Mouse (Mus musculus) testis, adult 2 months (tissue): ENCODE results near the gene P3h3. TPM values are rescaled to one million over a fixed set of nuclear protein-coding genes. Genes with fewer than 3 reads are reported as not detected.

Source experiments
- H3K27ac ChIP-seq: fragments of 200-500 bp; 2 replicates; pipeline ENCODE4 v1.5.1; 2012; ENCODE audit warnings: low read depth, low read length; ENCODE audit not compliant: control insufficient read depth, insufficient read depth
- H3K27me3 ChIP-seq: fragments of 200-500 bp; 2 replicates; pipeline ENCODE4 v1.6.1; 2012; ENCODE audit warnings: mild to moderate bottlenecking, low read length, moderate library complexity; ENCODE audit not compliant: control insufficient read depth, insufficient read depth
- H3K36me3 ChIP-seq: fragments of 200-500 bp; 2 replicates; pipeline ENCODE4 v1.6.1; 2012; ENCODE audit warnings: mild to moderate bottlenecking, low read length; ENCODE audit not compliant: control insufficient read depth, insufficient read depth
- H3K4me1 ChIP-seq: fragments of 200-500 bp; 2 replicates; pipeline ENCODE4 v1.6.1; 2012; ENCODE audit warnings: low read length; ENCODE audit not compliant: control insufficient read depth, insufficient read depth
- H3K4me3 ChIP-seq: fragments of 200-500 bp; 2 replicates; pipeline ENCODE4 v1.5.1; 2012; ENCODE audit warnings: low read depth, mild to moderate bottlenecking, low read length, moderate library complexity, mixed read lengths; ENCODE audit not compliant: control insufficient read depth
- CTCF ChIP-seq: fragments of 200-500 bp; IDR thresholded peaks from 2 replicates; pipeline ENCODE4 v1.5.1; 2012; ENCODE audit warnings: low read depth, mild to moderate bottlenecking, inconsistent platforms, low read length, moderate library complexity; ENCODE audit not compliant: control insufficient read depth, insufficient read depth, insufficient replicate concordance
- POLR2A ChIP-seq: fragments of 200-500 bp; IDR thresholded peaks from 2 replicates; pipeline ENCODE4 v1.6.1; 2012; ENCODE audit warnings: low read depth, mild to moderate bottlenecking, inconsistent platforms, low read length, moderate library complexity; ENCODE audit not compliant: control insufficient read depth
- polyA plus RNA-seq: library from polyadenylated mRNA; depleted of rRNA; stranded (reverse); fragments of >200 nt; gene quantifications from 2 replicates; pipeline ENCODE4 v1.2.3, GENCODE M21; 2012

Gene P3h3
- polyA plus RNA-seq, 1 experiment, result 1.5 TPM

DNA sequence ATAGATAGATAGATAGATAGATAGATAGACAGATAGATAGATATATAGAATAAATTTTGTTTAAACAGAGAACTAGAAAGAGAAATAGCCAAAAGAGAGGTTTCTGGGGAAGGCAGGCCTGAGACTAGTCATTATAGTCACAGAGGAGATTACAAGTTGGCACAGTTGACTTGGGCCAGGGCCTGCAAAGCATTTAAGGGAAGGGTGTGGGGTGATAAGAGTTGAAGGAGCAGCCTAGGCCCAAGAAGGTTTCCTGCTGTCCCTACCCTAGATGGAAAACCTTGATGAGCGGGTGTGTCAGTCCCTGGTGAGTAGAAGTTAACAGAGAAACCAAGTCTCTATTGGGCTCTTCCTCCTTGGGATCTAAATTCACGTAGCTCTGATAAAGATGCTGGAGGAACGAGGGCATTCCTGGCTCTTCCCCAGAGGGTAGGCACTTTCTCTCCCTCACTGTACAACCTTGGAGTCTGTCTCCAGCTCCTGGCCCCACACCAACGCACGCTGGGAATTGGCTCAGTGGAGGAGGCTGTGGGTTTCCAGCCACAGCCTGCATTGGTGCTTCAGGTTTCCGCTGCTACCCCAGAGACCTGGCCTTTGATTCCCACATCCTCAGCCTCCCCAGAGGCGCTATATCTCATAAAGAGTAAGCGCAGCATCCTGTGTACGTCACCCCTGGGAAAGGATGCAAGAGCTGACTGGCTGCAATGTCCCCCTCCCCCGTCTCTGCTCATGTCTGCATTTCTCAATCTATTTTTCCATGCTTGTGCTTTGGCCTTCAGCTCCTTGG is 27.4 kb upstream of the P3h3 start:
- Histone ChIP-seq H3K27ac (no peak overlapping the region), H3K27me3 (no peaks in the 10 kb centered on the region), H3K4me1 (no peaks in the 10 kb centered on the region; the same call in 1 of the 2 replicates), H3K4me3 (no peak overlapping the region), H3K36me3 (no peaks in the 10 kb centered on the region)
- TF ChIP-seq POLR2A, result no peak
- TF ChIP-seq CTCF, result no peak

DNA sequence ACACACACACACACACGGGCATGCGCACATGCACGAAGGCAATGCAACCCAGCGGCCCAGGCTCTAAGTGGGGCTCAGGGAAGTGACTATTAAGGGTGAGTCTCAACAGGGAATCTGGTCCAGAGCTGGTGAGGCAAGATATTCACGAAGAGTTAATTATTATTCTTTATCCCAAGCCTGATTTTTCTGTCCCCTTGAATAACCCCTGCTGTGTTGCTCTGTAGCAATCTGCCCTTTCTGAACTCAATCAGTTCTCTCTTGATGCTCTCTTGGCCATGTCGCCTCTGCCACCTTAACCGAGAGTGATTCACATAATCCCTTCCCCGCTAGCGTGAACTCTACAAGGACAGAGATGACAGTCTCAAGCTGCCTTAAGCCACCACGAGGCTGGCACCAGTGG is 25.8 kb upstream of the P3h3 start:
- H3K27ac ChIP-seq, result no peak overlapping the region
- no peaks in the 10 kb centered on the region for H3K36me3 ChIP-seq
- H3K4me1 ChIP-seq, result no peaks in the 10 kb centered on the region; the same call in 1 of the 2 replicates
- TF ChIP-seq POLR2A (no peak), CTCF (no peak)
- H3K4me3 ChIP-seq, result no peak overlapping the region
- no peaks in the 10 kb centered on the region for H3K27me3 ChIP-seq

DNA sequence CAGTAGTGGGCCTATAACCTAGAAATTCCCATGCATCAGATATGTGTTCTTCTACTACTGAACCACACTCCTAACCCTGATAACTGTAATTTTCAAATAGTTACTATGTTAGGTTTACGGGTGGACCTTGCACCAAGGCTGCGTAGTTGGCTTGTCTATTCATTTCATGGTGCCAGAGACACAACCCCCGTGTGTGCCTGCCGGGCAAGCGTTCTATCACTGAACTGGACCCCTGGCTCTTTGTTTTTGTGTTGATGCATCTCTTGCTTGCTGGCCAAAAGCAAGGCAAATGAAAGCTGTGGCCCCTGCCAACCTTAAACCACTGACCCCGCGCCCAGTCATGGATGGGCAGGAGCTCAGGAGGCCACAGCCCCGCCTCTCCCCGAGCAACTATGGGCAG is 24.3 kb upstream of the P3h3 start:
- Histone ChIP-seq H3K27me3 (no peaks in the 10 kb centered on the region), H3K36me3 (no peaks in the 10 kb centered on the region), H3K4me3 (no peak overlapping the region), H3K27ac (no peak overlapping the region), H3K4me1 (no peaks in the 10 kb centered on the region; the same call in 1 of the 2 replicates)
- TF ChIP-seq POLR2A (no peak), CTCF (no peak)

DNA sequence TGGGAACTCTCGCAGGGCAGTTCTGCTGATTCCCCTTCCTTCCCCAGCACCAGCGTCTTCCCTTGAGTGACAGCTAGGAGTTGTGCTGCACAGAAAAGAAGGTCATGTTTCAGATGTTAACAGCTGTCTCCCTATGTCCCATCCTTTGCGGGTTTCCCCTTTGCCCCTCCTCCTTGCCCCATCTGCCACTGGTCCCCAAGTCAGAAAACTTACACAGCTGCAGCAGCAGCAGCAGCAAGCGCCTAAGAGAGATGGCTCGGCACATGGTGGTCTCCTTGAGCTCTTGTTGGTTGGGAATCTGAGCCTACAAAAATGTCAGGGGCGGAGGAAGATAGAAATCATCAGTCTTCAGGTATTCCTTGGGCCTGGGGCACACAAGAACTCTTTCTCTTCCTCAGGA is 21.8 kb upstream of the P3h3 start:
- no peaks in the 10 kb centered on the region for H3K27me3 ChIP-seq
- no peak overlapping the region for H3K4me3 ChIP-seq
- H3K36me3 ChIP-seq, result no peaks in the 10 kb centered on the region
- no peaks in the 10 kb centered on the region for H3K4me1 ChIP-seq
- no peak overlapping the region for H3K27ac ChIP-seq
- TF ChIP-seq POLR2A (no peak), CTCF (no peak)

DNA sequence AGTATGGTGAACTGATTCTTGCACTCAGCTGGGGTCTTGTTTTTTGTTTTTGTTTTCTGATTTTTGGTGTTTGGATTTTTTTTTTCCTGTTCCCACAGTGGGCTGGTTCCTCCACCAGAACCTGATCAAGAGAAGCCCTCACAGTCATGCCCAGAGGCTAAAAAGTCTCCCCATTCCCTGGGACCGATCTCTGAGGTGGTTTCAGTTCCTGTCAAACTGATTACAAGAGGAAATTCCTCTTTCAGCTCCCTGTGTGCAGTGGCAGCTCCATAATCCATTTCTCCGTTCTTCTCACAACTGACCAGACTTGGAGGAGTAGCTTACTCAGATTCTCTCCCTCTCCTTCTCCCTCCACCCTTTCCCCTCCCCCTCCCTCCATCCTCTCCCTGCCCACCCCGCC is 16.8 kb upstream of the P3h3 start:
- no peak overlapping the region for H3K27ac ChIP-seq
- H3K27me3 ChIP-seq, result no peaks in the 10 kb centered on the region
- no peak overlapping the region for H3K4me3 ChIP-seq
- no peak for TF ChIP-seq CTCF
- TF ChIP-seq POLR2A, result no peak
- no peaks in the 10 kb centered on the region for H3K36me3 ChIP-seq
- no peaks in the 10 kb centered on the region for H3K4me1 ChIP-seq

DNA sequence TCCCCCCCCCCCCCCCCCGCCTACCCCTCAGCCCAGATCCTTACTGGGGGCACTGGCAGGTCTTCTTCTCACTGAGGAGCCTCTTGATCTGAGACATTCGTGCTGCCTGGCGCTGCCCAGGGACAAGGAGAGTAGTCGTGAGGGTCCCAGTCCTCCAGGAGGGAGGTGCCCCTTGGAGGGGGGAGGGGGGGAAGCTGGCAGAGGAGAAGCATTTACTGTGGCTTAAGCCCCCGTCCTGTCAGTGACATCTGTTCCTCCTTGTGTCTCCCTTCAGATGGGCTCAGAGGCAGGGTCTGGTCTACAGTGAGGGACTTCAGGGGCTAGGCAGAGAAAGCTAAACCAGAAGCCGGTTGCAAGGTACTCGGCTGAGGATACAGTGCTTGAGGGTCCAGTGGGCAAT is 9.0 kb upstream of the P3h3 start:
- TF ChIP-seq CTCF, result no peak
- no peak for TF ChIP-seq POLR2A
- no peak overlapping the region for H3K27ac ChIP-seq
- no peaks in the 10 kb centered on the region for H3K36me3 ChIP-seq
- H3K4me3 ChIP-seq, result no peak overlapping the region
- peaks cover 4% of the 10 kb centered on the region; the same call in 1 of the 2 replicates for H3K4me1 ChIP-seq
- H3K27me3 ChIP-seq, result no peaks in the 10 kb centered on the region

DNA sequence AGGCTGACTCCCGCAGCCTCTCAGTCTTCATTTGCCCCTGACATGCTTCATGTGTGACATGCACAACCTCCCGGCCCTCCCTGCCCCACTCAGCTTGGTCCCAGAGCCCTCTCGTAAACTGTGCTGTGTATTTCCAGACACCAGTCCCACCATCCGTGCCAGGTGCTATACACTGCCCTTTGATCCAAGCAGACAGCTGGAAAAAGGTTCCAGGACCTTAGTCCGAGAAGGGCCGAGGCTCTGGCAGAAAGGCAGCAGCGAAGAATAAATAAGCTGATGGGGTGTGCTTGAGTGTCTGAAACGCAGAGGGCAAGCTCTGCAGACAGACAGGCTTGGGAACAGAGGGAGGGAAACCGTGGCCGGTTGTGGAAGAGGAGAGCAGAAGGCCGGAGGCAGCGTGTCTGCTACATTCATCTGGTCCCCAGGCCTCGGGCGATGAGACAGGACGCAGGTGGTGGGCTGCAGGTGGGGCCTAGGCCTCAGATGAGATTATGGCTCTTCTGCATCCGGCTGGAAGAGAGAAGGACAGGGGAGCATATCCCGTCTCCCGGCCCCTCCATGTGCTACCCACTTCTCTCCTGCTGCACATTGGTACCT is 8.3 kb upstream of the P3h3 start:
- H3K27me3 ChIP-seq, result no peaks in the 10 kb centered on the region
- no peak overlapping the region for H3K4me3 ChIP-seq
- no peak overlapping the region for H3K27ac ChIP-seq
- no peaks in the 10 kb centered on the region for H3K36me3 ChIP-seq
- H3K4me1 ChIP-seq, result peaks cover 4% of the 10 kb centered on the region; the same call in 1 of the 2 replicates
- TF ChIP-seq CTCF, result no peak

DNA sequence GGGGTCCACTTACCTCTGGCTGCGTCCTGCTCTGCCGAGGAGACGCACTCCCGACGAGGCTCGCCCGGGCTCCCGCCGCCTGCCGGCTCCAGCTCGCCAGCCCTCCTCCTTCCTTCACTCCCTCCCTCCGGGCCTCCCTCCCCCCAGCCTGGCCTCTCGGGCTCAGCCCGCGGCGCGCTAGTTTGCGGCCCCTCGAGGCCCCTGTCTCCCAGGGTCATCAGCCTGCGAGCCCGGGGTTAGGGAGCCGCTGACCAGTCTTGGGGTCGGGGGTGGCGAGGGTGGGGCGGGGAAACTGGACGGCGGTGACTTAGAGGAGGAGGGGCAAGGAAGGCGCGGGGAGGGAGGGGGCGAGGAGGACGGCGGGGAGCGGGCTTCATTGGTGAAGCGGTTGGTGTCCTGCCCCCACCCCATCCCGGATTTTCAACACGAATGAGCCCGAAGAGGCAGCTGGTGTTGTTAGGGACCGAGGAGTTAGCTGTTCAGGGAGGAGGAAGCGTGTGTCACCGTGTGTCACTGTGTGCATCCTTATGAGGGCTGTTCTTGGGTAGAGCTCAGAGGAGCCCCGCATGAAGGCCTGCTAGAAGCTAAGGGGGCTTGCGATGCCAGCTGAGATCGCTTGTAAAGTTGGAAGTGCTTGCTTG is 6.2 kb upstream of the P3h3 start, which contains the start of gene Gpr162:
Gene Gpr162, minus strand, starts transcription at position 326 of the 641 bp plus-strand sequence.
- Histone ChIP-seq H3K27me3 (no peaks in the 10 kb centered on the region), H3K4me3 (peak within 1 kb of the TSS; percentile 48), H3K27ac (no peak within 1 kb of the TSS), H3K4me1 (peaks cover 4% of the 10 kb centered on the region; the same call in 1 of the 2 replicates), H3K36me3 (no peaks in the 10 kb centered on the region)
- TF ChIP-seq CTCF (no peak), POLR2A (no peak)
